Mouse (Mus musculus): Measurements from ENCODE around the gene Tap1.

- no peak for TF ChIP-seq POLR2A (IDR thresholded peaks at IDR 0.05; ENCODE audit: extremely low read depth, insufficient read depth, low read length)
- no peak for TF ChIP-seq CTCF (IDR thresholded peaks at IDR 0.05; ENCODE audit: low read depth, low read length)
These were observed 1.8 kb upstream of the Tap1 start for GRCm38 (mm10) chr17:34185526-34185925.
